Mouse (Mus musculus) embryo, embryonic 10 days (tissue): Measurements from ENCODE around the gene Scfd2.

ENCODE experiments used
- DNase-seq: peaks from one replicate; pipeline ENCODE4 v3.0.0-alpha.2; 2015; ENCODE audit warnings: low spot score

Gene Scfd2

DNA sequence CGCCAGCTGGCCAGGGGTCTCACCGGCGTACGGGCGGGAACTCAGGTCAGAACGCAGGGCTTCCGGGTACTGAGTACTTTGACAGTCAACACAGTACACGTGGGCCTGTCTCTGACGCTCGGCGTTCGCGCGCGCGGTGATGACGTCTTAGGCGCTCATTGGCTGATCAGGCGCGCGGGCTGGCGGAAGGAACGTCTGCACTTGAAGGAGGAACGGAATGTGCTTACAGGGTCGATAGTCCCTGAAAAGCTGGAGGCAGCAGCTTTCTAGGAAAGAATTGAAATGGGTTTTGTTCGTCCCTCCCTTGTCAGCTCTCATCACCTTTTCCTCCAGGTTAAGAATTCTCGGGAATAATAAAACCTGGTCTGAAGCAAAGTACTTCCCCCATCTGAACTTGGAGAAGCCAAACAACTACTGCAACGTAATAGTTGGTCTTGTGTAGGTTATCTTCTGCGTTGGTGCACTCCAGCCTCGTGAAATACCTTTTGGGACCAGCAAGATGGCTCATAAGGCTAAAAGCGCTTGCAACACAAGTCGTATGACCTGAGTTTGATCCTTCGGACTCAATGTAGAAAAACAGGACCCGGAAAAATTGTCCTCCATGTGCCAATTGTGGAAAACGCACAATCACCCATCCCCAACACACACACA, at the start of gene Scfd2:
Scfd2 (minus strand) TSS at position 130 of the 651 bp plus-strand sequence.
- peak; percentile 100 for DNase-seq

DNA sequence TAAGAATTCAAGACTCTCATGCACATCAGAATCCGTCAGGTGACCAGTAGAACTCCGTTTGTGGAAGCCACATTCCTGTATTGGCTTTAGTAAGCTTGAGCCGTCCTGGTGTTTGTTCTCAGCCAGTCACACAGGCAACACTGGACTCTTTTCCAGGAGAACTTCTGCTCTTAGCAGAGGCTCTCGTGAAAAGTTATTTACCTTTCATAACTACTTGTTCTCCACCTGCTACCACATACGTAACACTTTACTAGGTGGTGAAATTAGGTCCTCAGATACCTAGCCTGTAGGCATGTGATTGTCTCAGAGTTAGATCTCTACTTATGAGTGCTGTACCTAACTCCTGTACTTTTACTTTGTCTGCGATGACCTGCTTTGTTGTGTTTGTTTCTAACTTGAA, 40.2 kb upstream of the Scfd2 start:
- no peak for DNase-seq

DNA sequence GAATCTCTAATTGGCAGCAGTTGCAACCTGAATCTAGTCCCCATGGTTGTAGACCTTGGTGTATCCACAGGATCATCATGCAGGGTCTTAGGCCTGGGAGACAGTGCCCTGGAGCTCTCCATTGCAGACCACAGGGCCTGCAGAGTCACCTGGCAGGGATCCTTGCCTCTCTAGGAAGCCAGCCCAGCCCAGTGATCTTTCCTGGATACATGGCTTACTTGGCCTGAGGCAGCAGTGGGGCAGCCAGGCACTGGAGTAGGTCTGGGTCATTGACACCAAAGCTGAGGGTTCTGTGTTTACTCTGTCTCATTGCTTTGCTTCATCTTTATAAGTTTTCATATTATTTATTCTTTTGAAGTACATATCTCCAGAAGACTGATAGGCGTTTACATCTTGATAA, 29.6 kb upstream of the Scfd2 start:
- DNase-seq, result no peak

DNA sequence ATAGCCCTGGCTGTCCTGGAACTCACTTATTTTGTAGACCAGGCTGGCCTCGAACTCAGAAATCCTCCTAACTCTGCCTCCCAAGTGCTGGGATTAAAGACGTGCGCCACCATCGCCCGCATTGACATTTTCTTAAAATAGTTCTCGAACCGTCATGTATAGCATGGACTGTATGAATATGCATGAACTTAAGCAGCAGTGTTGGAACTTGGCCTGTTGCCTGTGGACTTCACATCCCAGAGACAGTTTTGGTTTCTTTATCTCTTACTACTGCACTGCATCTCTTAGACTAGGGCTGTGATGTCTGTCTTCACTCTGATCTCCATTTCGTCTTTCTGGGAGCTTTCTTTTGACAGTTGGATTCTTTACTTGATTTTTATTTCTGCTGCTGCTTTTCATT, 18.0 kb upstream of the Scfd2 start:
- DNase-seq, result no peak

DNA sequence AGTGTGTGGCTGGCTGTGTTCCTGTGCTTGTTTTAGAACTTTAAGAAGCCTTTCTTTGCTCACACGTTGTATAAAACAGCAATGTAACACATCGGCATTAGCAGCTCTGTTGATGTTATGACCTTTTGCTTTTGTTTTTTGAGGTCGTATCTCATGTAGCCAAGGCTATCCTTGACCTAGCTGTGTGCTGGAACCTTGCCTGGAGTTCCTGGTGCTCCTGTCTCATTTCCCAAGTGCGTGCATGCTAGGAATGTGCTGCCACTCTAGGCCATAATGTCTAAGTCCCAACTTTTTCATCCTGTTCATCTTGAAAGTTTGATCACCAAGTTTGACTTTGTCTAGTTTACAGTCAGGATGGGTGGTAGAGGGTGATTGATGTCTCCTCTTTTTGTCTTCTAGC, 14.0 kb upstream of the Scfd2 start:
- DNase-seq, result no peak

DNA sequence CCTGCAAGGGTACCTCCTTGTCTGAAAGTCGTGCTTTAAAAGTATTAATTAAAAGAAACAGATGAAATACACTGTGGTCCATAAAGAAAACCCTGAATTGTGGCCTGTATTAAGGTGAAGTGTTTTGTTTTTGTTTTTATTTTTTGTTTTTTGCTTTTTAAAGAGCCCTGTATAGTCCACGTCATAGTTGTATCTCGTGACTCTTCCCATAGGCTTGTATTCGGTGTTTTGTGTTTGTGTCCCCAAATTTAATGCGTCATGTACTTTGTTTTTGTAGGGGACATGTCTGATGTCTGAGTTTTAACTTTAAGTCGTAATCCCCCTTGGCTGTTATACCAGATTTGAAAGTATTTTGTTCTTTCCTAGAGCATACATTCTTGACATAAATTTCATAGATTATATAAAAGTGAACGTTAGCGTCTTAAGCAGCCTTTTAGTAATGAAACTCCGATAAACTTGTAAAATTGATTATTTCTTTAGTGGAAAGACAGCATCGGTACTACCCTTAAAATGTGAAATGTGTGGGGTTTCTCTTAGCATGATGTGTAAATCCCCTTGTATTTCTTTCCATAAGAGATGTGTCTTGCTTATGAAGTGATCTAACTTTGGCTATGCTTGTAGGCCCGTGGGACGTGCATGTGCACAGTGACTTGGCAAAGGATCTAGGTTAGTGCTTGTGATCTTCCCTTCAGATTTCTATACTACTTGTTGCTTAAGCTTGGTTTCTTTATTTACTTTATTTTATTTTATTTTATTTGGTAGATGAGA, 4.8 kb upstream of the Scfd2 start:
- no peak for DNase-seq

DNA sequence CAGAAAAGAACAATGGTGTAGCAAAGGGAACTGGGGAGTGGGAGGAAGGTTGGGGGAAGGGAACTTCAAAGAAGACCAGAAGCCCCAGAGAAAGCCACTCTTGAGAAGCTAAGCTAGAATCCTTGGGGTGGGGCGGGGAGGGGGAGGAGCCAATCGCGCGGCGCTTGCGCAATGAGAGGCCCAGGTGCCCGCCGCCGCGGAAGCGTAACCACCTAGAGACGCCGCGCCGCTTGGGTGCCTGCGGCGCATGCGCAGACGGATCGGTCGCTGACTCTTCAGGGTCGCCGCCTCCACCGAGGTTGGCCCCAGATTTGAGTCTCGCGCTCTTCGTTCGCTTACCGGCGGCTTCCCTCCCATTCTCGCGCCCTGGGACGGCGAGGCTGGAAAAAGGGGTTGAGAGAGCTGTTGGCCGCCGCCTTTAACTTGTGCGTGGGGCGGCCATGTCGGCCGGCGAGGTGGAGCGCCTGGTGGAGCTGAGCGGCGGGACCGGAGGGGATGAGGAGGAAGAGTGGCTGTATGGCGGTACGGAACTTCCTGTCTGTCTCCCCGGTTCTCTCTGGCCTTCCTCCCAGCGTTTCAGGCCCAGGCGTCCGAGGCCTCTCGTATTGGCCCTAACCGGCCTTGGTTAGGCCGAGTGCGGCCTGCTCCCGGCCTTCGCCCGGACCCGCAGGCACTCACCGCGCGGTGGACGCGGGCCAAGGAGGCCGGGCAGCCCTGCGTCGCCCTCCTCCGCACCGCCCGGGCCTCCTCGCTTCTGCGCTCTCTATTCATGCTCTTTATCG, 3.9 kb upstream of the Scfd2 start, which contains the start of gene Fip1l1:
Fip1l1 (plus strand) TSS at position 210 of the 782 bp plus-strand sequence.
- DNase-seq, result peak; percentile 98

DNA sequence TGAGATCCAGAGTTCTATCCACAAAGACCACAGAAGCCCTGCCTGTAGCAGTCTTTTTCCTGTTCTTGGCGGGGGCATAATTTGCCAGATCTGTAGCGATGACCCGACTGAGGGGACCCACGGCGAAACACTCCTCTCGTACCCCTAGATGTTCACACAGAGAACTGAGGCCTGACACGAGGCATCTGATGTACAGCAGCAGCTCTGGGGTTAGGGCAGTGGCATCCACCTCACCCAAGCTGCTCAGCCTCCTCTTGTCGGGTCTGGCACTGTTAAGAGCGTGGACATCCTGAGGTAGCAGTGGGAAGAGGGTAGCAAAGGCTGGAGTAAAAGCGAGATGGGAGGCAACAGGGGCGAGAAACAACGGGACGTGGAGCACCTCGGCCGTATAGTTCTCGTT, 774 bp downstream of the Scfd2 start:
- no peak for DNase-seq

DNA sequence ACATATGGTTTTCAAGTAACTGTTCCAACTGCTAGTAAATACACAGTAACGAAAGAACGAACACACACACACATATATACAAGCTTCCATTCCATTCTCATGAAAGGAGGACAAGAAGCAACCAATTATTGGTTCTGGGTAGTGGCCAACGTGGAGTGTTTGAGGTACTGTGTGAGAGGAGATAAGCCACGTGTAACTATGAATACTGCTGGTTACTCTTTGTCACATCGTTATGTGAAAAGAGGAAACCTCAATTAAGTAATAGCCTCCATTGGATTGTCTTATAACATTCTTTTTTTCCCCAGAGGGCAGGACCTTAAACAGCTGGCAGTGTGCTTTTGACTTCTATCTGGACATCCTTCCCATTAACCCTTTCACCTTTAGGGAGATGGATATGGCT, 4.5 kb downstream of the Scfd2 start:
- no peak for DNase-seq

DNA sequence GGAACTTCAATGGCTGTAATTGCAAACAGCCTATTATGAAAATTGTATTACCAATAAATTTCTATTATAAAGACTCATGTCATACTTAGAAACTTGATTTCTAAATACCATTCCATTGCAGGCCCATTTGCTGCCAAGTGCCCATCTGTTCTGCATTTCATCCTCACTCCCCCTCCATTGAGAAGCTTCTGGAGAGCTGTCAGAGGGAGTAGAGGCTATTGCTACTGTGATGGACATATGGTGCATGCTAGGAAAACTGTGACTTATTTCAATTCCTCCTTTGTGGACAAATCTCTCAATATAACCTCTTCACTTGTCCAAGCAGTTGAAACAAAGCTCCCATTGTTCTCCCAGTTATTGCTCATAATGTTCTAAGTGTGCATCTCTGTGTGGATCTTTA, 19.9 kb downstream of the Scfd2 start:
- no peak for DNase-seq

DNA sequence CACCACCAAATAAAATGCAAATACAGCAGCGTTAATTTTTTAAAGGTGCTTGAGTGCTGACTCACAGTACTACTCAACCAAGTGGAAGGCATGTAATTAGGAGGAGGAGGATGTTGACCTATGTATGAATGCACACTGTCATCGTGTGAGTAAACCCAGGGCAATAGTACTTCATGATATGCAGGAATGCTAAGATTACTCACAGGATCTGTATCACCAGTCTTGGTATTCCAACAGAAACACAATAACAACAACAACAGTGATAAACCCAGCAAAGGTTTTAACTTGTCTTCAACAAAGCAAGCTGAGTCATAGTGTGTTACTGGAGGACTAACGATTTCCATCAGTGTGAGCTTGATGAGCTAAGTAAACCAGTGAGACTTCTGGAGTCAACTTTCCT, 38.9 kb downstream of the Scfd2 start:
- no peak for DNase-seq

DNA sequence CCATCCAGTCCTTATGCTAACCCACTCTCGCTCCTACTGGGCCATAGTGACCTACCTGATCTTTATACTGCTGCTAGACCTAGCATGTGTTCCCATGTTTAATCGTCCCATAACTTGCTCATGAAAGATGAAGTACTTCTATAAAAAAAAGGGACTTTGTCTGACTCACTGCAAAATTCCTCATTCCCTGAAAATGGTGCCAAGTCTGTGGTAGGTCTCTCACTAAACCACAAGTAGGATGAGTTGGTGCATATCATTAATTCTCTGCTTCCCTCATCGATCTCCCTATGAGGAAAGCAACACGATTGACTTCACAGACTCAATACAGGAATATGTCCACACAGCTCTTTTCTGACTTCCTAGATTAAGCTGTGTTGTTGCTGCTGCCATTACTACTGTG, 46.9 kb downstream of the Scfd2 start:
- DNase-seq, result no peak

DNA sequence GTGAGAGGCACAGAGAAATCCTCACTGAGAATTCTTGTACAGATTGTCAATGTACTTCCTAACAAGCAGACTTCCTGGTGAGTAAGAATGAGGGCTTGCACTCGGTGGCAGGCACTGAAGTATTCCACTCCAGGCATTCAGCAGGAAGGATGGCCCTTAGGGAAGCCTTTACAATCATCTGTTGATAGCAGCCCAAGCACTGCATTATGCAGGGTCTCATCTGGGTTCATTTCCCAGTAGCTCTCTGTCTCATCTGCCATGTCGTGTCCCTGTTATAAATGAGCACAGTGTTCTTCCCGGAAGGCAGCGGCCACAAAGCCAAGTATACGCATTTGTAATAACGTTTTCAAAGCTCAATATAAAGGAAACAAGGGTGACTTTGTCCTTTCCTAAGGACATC, 48.9 kb downstream of the Scfd2 start:
- DNase-seq, result peak; percentile 13

DNA sequence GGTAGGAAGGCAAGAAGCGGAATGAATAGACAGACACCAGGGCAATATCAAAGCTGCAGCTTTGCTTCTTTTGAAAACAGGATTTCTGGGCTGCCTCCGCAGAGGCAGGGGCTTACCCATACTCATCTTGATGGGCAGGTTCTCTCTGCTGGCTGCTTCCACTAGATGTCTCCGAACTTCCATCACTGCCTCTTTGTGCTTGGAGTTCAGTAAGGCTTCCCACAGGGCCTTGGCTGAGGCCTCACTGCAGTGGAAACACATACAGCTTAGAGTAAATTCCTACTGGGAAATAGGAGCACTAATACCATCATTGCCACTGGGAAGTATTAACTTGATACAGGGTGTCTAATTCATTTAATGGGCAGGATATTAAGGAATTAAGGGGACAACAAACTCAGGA, 49.5 kb downstream of the Scfd2 start:
- peak; percentile 39 for DNase-seq

DNA sequence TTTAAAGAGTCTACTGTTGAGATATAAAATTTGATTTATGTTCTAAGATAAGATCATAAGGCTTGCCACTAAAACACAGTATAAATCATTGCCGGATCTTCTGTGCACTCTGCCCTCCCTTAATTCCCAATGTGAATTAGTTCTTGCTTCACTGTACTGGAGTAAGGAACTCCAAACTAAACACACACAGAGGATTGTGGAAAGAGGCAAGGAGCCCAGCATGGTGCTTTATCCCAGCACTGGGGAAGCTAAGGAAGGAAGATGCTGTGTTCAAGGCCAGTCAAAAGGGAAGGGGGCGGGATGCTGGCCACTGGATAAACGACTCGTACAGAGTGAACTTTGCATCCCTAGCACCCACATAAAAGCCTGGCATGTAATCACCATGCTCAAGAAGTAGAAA, 51.1 kb downstream of the Scfd2 start:
- no peak for DNase-seq

DNA sequence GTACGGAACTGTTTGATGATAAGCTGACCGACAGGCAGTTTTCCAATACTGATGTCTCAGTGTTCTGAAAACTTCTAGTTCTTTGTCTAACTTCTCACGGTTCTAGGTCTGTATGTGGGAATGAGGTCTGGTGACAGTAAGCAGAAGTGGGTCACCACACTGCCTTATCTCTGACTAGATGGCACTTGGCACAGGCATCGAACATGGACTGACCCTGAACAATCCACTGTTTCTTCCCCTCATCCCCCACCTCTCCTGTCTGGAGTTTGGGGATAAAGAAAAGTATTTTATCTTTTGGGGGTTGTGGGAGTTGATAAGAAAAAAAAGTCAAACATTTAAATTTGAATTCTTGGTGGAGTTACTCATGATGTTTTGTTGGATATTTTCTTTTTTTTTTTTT, 51.6 kb downstream of the Scfd2 start:
- no peak for DNase-seq

DNA sequence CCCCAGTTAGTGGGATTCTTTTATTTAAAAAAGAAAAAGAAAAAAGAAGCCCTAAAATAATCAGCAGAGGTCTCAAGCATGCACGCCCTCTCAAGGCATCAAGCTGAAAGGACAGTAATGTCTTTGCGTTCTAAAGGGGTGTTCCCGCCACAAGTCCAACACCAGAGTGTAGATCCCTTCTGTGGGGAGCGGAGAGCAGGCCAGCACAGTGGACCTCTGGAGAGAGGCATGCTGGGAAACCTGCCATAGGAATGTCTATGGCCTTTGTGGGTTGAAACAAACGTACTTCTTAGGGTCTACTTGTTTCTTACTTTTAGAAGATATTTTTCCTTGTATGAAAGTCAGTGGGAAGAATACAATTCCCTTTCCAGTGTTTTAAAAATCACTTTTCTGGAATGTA, 52.4 kb downstream of the Scfd2 start:
- no peak for DNase-seq

DNA sequence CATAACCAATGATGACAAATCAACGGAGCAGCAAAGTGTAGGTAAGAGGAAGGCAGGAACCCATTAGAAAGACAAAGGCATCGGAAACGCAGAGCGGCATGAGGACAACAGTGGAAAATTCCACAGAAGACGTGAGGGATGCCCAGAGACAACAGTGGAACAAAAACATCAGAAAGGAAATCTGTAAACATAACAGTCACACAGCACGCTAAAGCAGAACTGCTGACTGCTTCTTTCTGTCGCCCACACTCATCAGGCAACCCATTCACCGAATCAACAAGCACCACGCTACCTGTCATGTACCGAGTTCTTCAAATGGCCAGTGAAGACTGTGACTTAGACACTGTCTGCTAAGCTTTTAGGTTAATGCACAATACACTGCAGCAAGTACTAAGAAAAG, 55.0 kb downstream of the Scfd2 start:
- DNase-seq, result no peak

DNA sequence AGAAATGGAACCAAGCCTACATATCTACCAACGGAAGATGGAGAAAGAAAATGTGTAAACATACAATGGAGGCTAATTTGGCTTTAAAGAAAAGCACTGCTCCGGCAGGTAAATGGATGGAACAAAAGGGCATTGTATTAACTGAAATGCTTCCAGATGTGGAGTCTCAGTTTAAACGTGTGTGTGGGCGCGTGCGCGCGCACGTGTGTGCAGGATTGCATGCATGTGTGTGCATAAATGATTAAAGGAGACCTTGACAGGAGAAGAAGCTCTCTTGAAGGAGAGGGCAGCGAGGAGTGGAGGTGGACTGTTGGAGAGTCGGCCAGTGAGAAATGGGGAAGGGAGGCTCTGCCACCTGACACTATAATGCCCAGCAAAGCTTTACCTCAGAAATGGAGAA, 58.4 kb downstream of the Scfd2 start:
- no peak for DNase-seq

DNA sequence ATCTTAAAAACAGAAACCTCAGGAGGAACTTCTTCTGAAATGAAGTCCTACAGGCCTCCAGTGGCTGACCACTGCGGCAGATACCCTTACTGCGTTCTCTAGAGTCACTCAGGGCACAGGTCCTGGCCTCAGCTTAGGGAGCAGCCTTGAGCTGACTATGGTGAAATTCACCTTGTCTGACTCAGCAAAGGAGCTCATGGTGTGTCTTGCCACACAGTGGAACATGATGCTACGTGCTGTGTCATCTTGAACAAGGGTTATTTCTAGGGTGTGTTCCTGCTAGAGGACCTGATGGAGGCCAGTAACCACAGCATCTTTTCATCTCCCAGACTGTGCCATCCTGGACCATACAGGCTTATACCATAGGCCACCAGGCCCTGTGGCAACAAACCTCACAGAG, 60.7 kb downstream of the Scfd2 start:
- DNase-seq, result no peak

DNA sequence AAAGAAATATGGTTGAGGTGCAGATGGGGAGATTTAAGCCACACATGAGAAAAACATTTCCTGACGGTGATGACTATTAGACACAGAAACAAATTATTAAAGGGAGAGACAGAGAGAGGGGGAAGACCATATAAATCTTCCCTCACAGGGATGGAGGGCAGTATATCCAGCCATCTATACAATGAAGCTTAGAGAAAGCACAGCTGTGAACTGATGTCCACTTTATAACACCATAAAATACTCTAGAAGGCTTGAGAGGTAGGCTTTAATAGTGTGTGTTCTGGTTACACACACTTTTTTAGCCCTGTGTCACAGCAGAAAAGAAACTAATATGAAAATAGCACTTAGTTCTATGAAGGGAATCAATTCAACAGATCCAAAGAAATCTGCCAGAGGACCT, 61.9 kb downstream of the Scfd2 start:
- DNase-seq, result no peak

DNA sequence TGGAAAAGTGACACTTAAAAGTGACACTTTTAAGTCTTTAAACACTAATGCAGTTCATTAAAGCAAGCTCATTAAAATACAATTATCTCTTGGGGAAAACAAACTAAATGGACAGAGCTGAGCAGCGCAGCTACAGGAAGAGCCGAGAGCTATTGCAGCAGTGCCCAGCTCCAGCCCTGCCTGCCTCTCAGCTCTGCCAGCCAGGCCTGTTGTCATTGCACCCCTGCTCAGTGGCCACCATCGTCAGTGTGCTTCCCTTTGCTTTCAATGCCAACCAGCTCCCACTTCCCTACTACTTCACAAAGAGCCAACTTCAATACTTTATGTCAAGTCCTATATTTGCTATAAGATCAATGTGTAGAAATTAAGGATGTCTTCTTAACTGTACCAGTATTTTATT, 63.8 kb downstream of the Scfd2 start:
- DNase-seq, result no peak

DNA sequence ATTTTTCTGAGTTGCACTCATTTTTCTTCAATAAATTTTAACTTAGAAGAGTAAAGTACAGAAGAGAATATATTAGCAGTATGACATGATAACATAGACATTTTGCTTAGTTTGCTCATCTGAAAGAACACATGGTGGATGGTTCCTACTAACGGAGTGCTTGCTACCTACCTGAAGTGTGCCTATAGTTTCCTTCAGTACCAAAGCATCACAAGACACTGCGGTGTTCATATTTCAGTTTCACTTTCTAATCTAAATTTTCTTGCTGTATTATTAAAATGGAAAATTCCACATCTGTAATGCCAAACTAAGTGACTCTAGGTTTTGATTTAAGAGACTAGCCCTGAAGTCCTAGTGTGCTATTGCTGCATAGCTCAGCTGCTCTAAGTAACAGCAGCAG, 74.8 kb downstream of the Scfd2 start:
- DNase-seq, result no peak
